Mouse (Mus musculus) forebrain, embryonic 14.5 days (tissue): Measurements from ENCODE around the gene Fgf15. TPM values are rescaled to one million over a fixed set of nuclear protein-coding genes. Genes with fewer than 3 reads are reported as not detected.
A peak's percentile ranks its signal among the peaks of the same experiment; 100 is the strongest.

ENCODE experiments used
- ATAC-seq: fragments of 200-750 bp; cut with Nextera tagmentation; 2 replicates; pipeline ENCODE4 v1.8.0; 2017; ENCODE audit warnings: mild to moderate bottlenecking, moderate library complexity
- DNase-seq: peaks from one replicate; pipeline ENCODE4 v3.0.0-alpha.2; 2015; ENCODE audit warnings: low spot score
- H3K27ac ChIP-seq: fragments of 300-500 bp; sonication (generic); 2 replicates; pipeline ENCODE4 v1.5.1; 2014; ENCODE audit warnings: low read depth, mild to moderate bottlenecking, control low read depth, low read length, moderate library complexity
- H3K27me3 ChIP-seq: fragments of 300-500 bp; sonication (generic); replicated peaks from 2 replicates; pipeline ENCODE4 v1.6.1; 2014; ENCODE audit warnings: low read length, control low read depth, mixed read lengths; ENCODE audit not compliant: control insufficient read depth, insufficient read depth
- H3K36me3 ChIP-seq: fragments of 300-500 bp; sonication (generic); 2 replicates; pipeline ENCODE4 v1.6.1; 2014; ENCODE audit warnings: low read length, control low read depth; ENCODE audit not compliant: control insufficient read depth, insufficient read depth
- H3K4me1 ChIP-seq: fragments of 300-500 bp; sonication (generic); 2 replicates; pipeline ENCODE4 v1.6.1; 2014; ENCODE audit warnings: antibody characterized with exemption, low read length, control low read depth; ENCODE audit not compliant: control insufficient read depth, insufficient read depth
- H3K4me2 ChIP-seq: fragments of 300-500 bp; sonication (generic); 2 replicates; pipeline ENCODE4 v1.6.1; 2014; ENCODE audit warnings: mild to moderate bottlenecking, control low read depth, low read length
- H3K4me3 ChIP-seq: fragments of 300-500 bp; sonication (generic); 2 replicates; pipeline ENCODE4 v1.5.1; 2014; ENCODE audit warnings: low read depth, low read length, control low read depth
- H3K9ac ChIP-seq: fragments of 300-500 bp; sonication (generic); 2 replicates; pipeline ENCODE4 v1.6.1; 2014; ENCODE audit warnings: mild to moderate bottlenecking, low read length, control low read depth, moderate library complexity
- H3K9me3 ChIP-seq: fragments of 300-500 bp; sonication (generic); replicated peaks from 2 replicates; pipeline ENCODE4 v1.6.1; 2016; ENCODE audit warnings: low read length, control low read depth, mixed read lengths; ENCODE audit not compliant: control insufficient read depth
- WGBS: fragments of 180-500 bp; shearing (Covaris S2); extraction: QIAGEN DNeasy Blood & Tissue Kit; methylation state at CpG from one replicate; pipeline ENCODE4 v1.1.7; 2014; 5-methylcytosine and 5-hydroxymethylcytosine counted together
- polyA plus RNA-seq: library from polyadenylated mRNA; unstranded; fragments of >200 nt; fragmentation: Nextera tagmentation; extraction: Ambion mirVana; gene quantifications from 2 replicates; pipeline ENCODE4 v1.2.1, GENCODE M21; 2014

Fgf15 gene
- polyA plus RNA-seq, 1 experiment from 2014 or later: 36.3 TPM

GRCm38 (mm10) chr7:144942744-144943135 is 46.4 kb downstream of the Fgf15 start:
- peak; percentile 22 for DNase-seq
- WGBS: under 1% methylated on average over 20 of the region's 20 CpGs
- Histone ChIP-seq H3K4me1 (peaks cover 26% of the 10 kb centered on the region), H3K27ac (no peak overlapping the region), H3K27me3 (peaks cover 31% of the 10 kb centered on the region), H3K9ac (peak overlapping the region; percentile 43), H3K4me3 (peak overlapping the region; percentile 58), H3K4me2 (peak overlapping the region; percentile 98), H3K36me3 (no peaks in the 10 kb centered on the region), H3K9me3 (no peaks in the 10 kb centered on the region)
- no peak for ATAC-seq

GRCm38 (mm10) chr7:144943254-144943653 is 46.9 kb downstream of the Fgf15 start:
- Histone ChIP-seq H3K36me3 (no peaks in the 10 kb centered on the region), H3K4me1 (peaks cover 26% of the 10 kb centered on the region), H3K27me3 (peaks cover 31% of the 10 kb centered on the region), H3K9me3 (no peaks in the 10 kb centered on the region), H3K4me3 (peak overlapping the region; percentile 58), H3K4me2 (peak overlapping the region; percentile 98), H3K9ac (peak overlapping the region; percentile 43), H3K27ac (no peak overlapping the region)
- under 1% methylated on average over 45 of the region's 45 CpGs for WGBS
- ATAC-seq (peak; percentile 42), DNase-seq (peak; percentile 84)

Other genes with a start within 250 kb of the Fgf15 start
- gene Ano1, start 144.6 kb upstream of the Fgf15 start, polyA plus RNA-seq: 6.0 and 7.8 TPM in 2 replicates
- 2.0 and 3.2 TPM in 2 replicates for gene Fgf3, start 58.4 kb upstream of the Fgf15 start, polyA plus RNA-seq
- gene Fgf4, start 49.2 kb upstream of the Fgf15 start, polyA plus RNA-seq: not detected in 2 replicates
- 26.7 and 27.8 TPM in 2 replicates for gene LTO1, start 18.6 kb downstream of the Fgf15 start, polyA plus RNA-seq
- 60.8 and 70.3 TPM in 2 replicates for gene Ccnd1, start 43.4 kb downstream of the Fgf15 start, polyA plus RNA-seq